Mouse (Mus musculus): Measurements from ENCODE around the gene Ttc21b.
"Not testable (repeated sequence)": the region's sequence is repeated elsewhere in the genome, so short reads cannot be mapped to it uniquely, and the experiment has no call there.

The Ttc21b gene

GRCm38 (mm10) chr2:66256220-66257131, at the start of gene Ttc21b:
TSS of gene Ttc21b (minus strand) at chr2:66256617.
- peak; percentile 97 to 99 for DNase-seq (ENCODE audit: inconsistent age in 2 of 2, low spot score in 1 of 2)

GRCm38 (mm10) chr2:66272551-66272950, 16.1 kb upstream of the Ttc21b start:
- no peak for DNase-seq (ENCODE audit: inconsistent age in 2 of 2, low spot score in 1 of 2)

- no peak for DNase-seq (ENCODE audit: inconsistent age in 2 of 2, low spot score in 1 of 2)
Measured at GRCm38 (mm10) chr2:66244013-66244412, 12.4 kb downstream of the Ttc21b start.

GRCm38 (mm10) chr2:66240334-66240733, 16.1 kb downstream of the Ttc21b start:
- no peak for DNase-seq (ENCODE audit: inconsistent age in 2 of 2, low spot score in 1 of 2)

DNA sequence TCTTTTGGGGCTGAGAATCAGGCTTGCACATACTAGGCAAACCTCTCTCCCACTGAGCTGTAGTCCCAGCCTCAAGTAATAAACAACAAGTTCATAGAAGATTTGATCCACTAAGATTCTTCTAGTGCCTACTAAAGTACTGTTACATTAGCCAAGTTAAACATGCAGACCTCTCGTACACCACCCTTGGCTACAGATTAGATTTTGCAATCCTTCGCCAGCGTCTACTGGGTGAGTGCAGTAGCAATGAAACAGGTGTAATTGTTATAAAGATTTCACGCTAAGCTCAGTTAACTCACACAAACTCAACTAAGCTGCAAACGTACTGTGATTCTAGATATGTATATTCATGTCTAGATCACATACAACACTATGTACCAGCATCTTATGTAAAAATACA, 17.5 kb downstream of the Ttc21b start:
- DNase-seq (ENCODE audit: inconsistent age in 2 of 2, low spot score in 1 of 2): no peak

- no peak for DNase-seq (ENCODE audit: inconsistent age in 2 of 2, low spot score in 1 of 2)
Measured at GRCm38 (mm10) chr2:66220954-66221353, 35.5 kb downstream of the Ttc21b start.

- DNase-seq (ENCODE audit: inconsistent age in 2 of 2, low spot score in 1 of 2): no peak
Measured at GRCm38 (mm10) chr2:66209875-66210274, 46.5 kb downstream of the Ttc21b start.

DNA sequence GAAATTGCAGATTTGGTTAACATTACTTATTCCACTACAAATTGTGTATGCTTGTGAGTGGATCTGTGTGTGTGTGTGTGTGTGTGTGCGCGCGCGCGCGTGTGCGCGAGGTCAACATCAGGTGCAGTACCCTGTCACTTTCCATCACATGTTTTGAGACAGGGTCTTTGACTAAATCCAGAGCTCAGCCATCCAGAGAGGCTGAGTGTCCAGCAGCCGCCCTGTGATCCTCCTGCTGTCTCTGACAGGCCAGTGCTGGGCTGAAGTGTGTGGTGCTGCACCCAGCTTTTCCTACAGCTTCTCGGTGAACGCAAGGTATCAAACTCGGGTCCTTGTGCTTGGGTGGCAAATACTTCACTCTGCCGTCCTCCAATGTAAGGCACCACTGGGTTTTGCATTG, 47.1 kb downstream of the Ttc21b start:
- no peak for DNase-seq (ENCODE audit: inconsistent age in 2 of 2, low spot score in 1 of 2)

GRCm38 (mm10) chr2:66206796-66207195, 49.6 kb downstream of the Ttc21b start:
- no peak for DNase-seq (ENCODE audit: inconsistent age in 2 of 2, low spot score in 1 of 2)

- no peak for DNase-seq (ENCODE audit: inconsistent age in 2 of 2, low spot score in 1 of 2)
Measured at GRCm38 (mm10) chr2:66204218-66204617, 52.2 kb downstream of the Ttc21b start.

DNA sequence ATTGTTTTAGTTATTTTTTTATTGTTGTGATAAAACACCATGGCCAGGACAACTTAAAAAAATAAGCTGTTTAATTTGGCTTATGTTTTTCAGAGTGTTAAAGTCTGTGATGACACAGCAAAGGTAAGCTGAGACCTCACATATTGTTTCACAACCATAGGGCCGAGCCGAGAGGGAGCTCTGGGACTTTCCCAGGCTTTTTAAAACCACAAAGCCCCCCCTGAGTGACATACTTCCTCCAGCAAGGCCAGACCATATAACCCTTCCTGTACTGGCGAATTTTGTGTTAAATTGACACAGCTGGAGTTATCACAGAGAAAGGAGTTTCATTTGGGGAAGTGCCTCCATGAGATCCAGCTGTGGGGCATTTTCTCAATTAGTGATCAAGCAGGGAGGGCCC, 56.2 kb downstream of the Ttc21b start:
- no peak for DNase-seq (ENCODE audit: inconsistent age in 2 of 2, low spot score in 1 of 2)

- no peak for DNase-seq (ENCODE audit: inconsistent age in 2 of 2, low spot score in 1 of 2)
Measured at GRCm38 (mm10) chr2:66191691-66192100, 64.7 kb downstream of the Ttc21b start.

DNA sequence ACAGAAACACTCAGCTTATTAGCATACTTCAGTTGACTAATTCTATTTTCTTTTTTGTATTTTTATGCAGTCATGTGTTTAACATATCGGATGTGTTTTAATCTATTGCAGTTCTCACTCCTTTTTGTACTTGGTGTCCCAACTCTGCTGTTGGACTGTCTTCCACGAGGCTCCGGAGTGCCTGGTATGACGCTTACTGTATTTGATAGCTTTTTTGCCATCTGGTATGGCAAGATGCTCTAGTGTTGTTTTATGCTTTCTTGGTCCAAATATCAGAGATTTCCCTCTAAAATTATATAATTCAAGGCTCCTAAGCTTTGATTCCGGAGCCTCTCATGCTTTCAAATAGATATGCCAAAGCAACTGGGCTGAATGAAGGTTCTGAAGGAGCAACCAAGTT, 66.3 kb downstream of the Ttc21b start:
- DNase-seq (ENCODE audit: inconsistent age in 2 of 2, low spot score in 1 of 2): no peak

DNA sequence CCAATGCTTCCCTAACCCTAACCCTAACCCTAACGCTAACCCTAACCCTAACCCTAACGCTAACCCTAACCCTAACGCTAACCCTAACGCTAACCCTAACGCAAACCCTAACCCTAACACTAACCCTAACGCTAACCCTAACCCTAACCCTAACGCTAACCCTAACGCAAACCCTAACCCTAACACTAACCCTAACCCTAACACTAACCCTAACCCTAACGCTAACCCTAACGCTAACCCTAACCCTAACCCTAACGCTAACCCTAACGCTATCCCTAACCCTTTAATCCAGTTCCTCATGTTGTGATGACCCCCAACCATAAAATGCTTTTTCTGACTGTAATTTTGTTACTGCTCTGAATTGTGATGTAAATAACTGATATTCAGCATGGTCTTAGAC, 67.2 kb downstream of the Ttc21b start:
- not testable (repeated sequence) for DNase-seq (ENCODE audit: inconsistent age in 2 of 2, low spot score in 1 of 2)

- no peak for DNase-seq (ENCODE audit: inconsistent age in 2 of 2, low spot score in 1 of 2)
Measured at GRCm38 (mm10) chr2:66187520-66187919, 68.9 kb downstream of the Ttc21b start.

DNA sequence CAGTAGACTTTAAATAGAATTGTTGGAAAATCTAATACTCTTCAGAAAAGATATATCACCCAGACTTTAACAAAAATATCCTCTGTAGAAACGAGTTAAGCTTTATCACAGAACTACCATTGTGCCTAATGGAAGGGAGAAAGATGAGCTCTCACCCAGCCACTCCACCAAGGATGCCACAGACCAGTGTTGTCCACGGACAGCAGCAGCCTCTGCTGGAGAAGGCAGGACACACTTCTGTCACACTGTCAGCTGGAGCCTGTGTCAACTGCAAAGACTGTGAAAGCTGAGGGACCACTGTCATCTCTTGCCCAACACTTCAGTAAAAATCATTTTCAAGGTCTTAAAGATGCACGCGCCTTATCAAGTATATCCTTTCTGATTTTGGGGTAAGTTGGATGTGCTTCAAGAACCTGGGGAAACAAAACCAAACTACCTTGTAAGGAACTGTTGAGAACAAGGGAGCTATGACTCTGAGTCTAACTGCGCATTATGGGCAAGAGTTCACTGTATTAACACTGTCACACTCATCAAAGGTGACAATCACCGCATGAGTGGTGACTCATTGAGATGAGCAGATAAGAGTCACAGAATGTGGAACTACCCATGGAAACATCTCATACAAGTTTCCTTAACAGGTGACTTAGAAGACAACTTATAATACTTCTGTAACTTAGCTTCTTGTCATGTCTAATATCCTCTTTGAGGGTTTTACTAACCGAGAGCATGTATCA, 71.8 kb downstream of the Ttc21b start:
- peak in 1 of 2 experiments; percentile 32 for DNase-seq (ENCODE audit: inconsistent age in 2 of 2, low spot score in 1 of 2)

- peak; percentile 60 to 74 for DNase-seq (ENCODE audit: inconsistent age in 2 of 2, low spot score in 1 of 2)
Measured at GRCm38 (mm10) chr2:66180293-66180692, 76.1 kb downstream of the Ttc21b start.

DNA sequence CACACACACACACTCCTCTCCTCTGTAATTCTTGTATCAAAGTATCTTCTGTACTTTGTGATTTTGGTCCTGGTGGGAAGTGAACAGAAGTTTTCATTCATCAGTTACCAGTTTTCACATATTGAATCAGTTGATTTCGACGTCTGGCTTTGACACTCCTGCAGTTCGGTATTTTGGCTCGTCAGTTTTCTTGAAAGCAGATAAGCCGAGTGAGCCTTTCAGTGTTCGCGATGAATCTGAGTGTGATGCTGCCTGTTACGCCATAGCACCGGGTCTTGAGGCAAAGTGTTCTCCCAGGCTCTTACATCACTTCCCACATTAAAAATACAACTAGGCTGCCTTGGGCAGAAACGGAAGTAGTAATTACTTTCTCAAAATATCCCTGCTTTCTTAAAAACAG, 76.6 kb downstream of the Ttc21b start:
- peak in 1 of 2 experiments; percentile 38 for DNase-seq (ENCODE audit: inconsistent age in 2 of 2, low spot score in 1 of 2)

GRCm38 (mm10) chr2:66178848-66179215, 77.6 kb downstream of the Ttc21b start:
- DNase-seq (ENCODE audit: inconsistent age in 2 of 2, low spot score in 1 of 2): no peak

DNA sequence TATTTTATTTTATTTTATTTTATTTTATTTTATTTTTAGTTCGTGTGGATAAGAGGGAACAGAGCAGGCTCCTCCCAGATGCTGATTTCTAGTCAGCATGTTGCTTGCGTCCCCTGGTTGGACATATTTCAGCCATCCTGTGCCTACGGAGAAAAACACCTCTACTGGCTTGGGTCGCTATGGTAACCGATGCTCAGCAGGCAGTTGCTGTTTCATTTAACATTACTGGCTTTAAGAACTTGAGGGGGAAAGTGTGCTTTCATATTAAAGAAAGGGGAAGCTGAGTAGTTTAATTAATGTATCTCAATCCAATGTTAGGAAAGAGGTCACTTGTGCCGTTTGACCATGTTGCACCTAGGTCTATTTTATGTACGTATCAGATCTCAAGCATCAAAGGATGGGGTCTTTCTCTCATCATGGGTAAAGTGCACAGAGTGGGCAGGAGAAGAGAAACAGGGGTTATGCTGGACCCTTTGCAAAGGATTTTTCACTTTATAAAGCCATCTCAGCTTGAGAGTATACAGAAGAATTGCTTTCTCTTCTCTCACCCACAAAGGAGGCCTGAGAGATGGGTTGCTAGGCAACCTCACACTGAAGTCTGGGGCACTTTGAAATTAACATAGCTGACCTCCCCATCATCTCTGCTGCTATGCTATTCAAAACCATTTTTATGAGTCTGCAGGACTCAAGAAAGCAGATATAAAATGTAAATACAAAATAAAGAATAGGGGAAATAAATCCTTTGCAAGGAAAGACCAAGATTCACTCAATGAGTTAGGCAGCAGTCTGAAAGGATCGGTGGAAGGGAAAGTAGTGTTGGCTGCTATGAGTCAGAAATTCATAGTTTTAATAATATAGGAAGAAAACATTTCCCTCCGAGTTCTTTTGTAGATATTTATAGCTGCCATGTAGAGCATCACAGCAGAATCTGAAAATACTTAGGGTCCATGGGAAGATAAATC, 78.2 kb downstream of the Ttc21b start:
- DNase-seq (ENCODE audit: inconsistent age in 2 of 2, low spot score in 1 of 2): no peak

GRCm38 (mm10) chr2:66177017-66177416, 79.4 kb downstream of the Ttc21b start:
- no peak for DNase-seq (ENCODE audit: inconsistent age in 2 of 2, low spot score in 1 of 2)
